Mouse (Mus musculus) lung, postnatal 0 days (tissue): ENCODE data around the gene Actr2. TPM values are rescaled to one million over a fixed set of nuclear protein-coding genes. Genes with fewer than 3 reads are reported as not detected.
"Not testable (repeated sequence)": the region's sequence is repeated elsewhere in the genome, so short reads cannot be mapped to it uniquely, and the experiment has no call there.

Experiments
- ATAC-seq: fragments of 200-750 bp; cut with Nextera tagmentation; 2 replicates; pipeline ENCODE4 v1.8.0; 2017; ENCODE audit warnings: moderate library complexity
- DNase-seq: peaks from one replicate; pipeline ENCODE4 v3.0.0-alpha.2; 2016; ENCODE audit warnings: low spot score
- H3K27ac ChIP-seq: fragments of 300-500 bp; sonication (generic); 2 replicates; pipeline ENCODE4 v1.5.1; 2014; ENCODE audit warnings: antibody characterized with exemption, mild to moderate bottlenecking, low read length, mixed read lengths
- H3K27me3 ChIP-seq: fragments of 300-500 bp; sonication (generic); replicated peaks from 2 replicates; pipeline ENCODE4 v1.6.1; 2014; ENCODE audit warnings: low read length, mixed read lengths; ENCODE audit not compliant: insufficient read depth
- H3K36me3 ChIP-seq: fragments of 300-500 bp; sonication (generic); 2 replicates; pipeline ENCODE4 v1.6.1; 2014; ENCODE audit warnings: low read length, mixed read lengths; ENCODE audit not compliant: insufficient read depth
- H3K4me1 ChIP-seq: fragments of 300-500 bp; sonication (generic); 2 replicates; pipeline ENCODE4 v1.6.1; 2014; ENCODE audit warnings: antibody characterized with exemption, low read depth, low read length, mixed read lengths; ENCODE audit not compliant: insufficient read depth
- H3K4me2 ChIP-seq: fragments of 300-500 bp; sonication (generic); replicated peaks from 2 replicates; pipeline ENCODE4 v1.6.1; 2014; ENCODE audit warnings: low read depth, mild to moderate bottlenecking, low read length, moderate library complexity, mixed read lengths
- H3K4me3 ChIP-seq: fragments of 300-500 bp; sonication (generic); 2 replicates; pipeline ENCODE4 v1.5.1; 2014; ENCODE audit warnings: low read depth, low read length
- H3K9ac ChIP-seq: fragments of 300-500 bp; sonication (generic); replicated peaks from 2 replicates; pipeline ENCODE4 v1.6.1; 2014; ENCODE audit warnings: low read depth, mild to moderate bottlenecking
- H3K9me3 ChIP-seq: fragments of 300-500 bp; sonication (generic); 2 replicates; pipeline ENCODE4 v1.6.1; 2016; ENCODE audit warnings: low read length, mixed read lengths
- CTCF ChIP-seq: IDR thresholded peaks from 2 replicates; pipeline ENCODE4 v1.5.1; 2016; ENCODE audit warnings: antibody characterized with exemption, mild to moderate bottlenecking
- EP300 ChIP-seq: IDR thresholded peaks from 2 replicates; pipeline ENCODE4 v1.6.1; 2016; ENCODE audit warnings: antibody characterized with exemption, mild to moderate bottlenecking, control low read depth
- WGBS: fragments of 180-500 bp; shearing (Covaris S2); extraction: QIAGEN DNeasy Blood & Tissue Kit; methylation state at CpG from one replicate; pipeline ENCODE4 v1.1.7; 2014; 5-methylcytosine and 5-hydroxymethylcytosine counted together
- polyA plus RNA-seq: library from polyadenylated mRNA; unstranded; fragments of >200 nt; fragmentation: Nextera tagmentation; extraction: Ambion mirVana; gene quantifications from 2 replicates; pipeline ENCODE4 v1.2.1, GENCODE M21; 2015

Actr2 gene
- polyA plus RNA-seq: 93.1 and 103 TPM in 2 replicates

DNA sequence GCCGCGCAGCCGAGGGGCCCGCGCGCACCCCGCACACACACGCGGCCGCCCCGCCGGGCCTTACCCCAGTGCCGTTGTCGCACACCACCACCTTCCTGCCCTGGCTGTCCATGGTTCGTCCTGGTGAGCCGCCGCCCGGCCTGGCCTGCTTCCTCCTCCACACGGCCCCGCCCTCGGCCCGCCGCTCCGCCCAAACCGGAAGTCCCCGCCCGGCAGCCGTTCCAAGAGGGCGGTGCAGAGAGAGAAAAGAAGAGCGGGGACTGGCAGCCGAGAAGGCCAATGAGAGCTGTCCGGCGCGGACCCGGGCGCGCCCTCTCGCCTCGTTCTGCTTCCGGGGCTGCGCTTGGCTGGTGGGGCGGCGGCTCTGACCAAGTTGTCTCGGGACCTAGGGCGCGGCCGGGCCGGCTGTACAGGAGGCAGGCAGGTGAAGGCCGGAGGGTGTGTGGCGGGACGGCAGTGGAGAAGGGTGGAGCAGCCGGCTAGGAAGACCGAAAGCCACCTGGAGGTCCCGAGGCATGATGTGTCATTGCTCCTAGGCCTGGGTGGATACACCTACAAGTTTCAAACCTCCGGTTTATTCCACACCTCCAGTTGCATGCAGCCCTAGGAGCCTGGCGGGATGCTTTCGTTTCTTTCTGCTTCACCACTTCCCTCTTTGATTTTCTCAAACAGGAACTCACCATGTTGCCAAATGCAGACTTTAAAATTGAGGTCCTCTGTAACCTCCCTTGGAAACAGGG, at the start of gene Actr2:
Actr2 (minus strand) TSS at position 173 of the 740 bp plus-strand sequence.
- 0% methylated on average over 31 of the region's 57 CpGs for WGBS
- Histone ChIP-seq H3K4me3 (peak within 1 kb of the TSS; percentile 92), H3K9me3 (no peaks in the 10 kb centered on the region), H3K4me2 (peak within 1 kb of the TSS; percentile 64), H3K27me3 (no peaks in the 10 kb centered on the region), H3K36me3 (no peaks in the 10 kb centered on the region), H3K4me1 (peaks cover 9% of the 10 kb centered on the region; the same call in 1 of the 2 replicates), H3K27ac (peak within 1 kb of the TSS; percentile 98), H3K9ac (peak within 1 kb of the TSS; percentile 89)
- TF ChIP-seq EP300 (peak; percentile 46; the same call in 1 of the 2 replicates), CTCF (no peak)
- DNase-seq (peak; percentile 99), ATAC-seq (peak; percentile 97)

DNA sequence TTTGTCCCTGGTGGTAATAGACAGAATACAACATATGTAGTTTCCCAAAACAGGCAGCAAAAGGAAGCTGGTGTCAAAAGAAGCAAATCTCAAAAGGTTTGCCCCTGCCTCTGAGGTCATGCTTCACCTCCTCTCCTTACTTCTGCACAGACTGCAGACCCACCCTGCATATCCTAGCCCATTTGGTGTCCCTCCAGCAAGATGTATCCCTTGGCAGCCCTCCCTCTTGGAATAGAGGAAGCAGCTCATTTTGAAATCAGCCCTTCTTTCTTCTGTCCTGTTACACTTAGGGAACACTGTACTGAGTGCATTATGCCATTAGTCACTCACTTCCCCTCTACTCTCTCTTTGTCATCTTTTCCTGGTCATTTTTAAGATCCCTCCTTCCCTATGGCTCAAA, 46.2 kb upstream of the Actr2 start:
- Histone ChIP-seq H3K4me3 (no peak overlapping the region), H3K9ac (no peak overlapping the region), H3K9me3 (no peaks in the 10 kb centered on the region), H3K36me3 (no peaks in the 10 kb centered on the region), H3K4me2 (no peak overlapping the region), H3K27ac (no peak overlapping the region), H3K4me1 (no peaks in the 10 kb centered on the region), H3K27me3 (no peaks in the 10 kb centered on the region)
- no peak for ATAC-seq
- no peak for DNase-seq
- TF ChIP-seq EP300 (no peak), CTCF (no peak)

DNA sequence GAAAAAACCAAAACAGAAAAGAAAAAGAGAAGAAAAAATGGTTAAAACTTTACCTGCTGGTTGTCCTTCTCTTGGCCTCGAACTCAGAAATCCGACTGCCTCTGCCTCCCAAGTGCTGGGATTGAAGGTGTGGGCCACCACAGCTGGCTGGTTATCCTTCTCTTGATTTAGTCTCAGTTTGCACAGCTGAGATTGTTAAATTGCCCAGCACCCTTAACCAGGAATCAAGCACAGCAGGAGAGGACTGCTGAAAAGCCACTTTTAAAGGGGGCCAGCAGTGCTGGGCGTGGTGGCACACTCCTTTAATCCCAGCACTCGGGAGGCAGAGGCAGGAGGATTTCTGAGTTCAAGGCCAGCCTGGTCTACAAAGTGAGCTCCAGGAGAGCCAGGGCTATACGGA, 40.8 kb upstream of the Actr2 start:
- H3K4me1 ChIP-seq, H3K27me3 ChIP-seq, DNase-seq, H3K4me3 ChIP-seq, ATAC-seq, H3K9ac ChIP-seq, H3K4me2 ChIP-seq, H3K36me3 ChIP-seq, H3K9me3 ChIP-seq, H3K27ac ChIP-seq: not testable (repeated sequence)
- 85% methylated on average over 5 of the region's 5 CpGs for WGBS

DNA sequence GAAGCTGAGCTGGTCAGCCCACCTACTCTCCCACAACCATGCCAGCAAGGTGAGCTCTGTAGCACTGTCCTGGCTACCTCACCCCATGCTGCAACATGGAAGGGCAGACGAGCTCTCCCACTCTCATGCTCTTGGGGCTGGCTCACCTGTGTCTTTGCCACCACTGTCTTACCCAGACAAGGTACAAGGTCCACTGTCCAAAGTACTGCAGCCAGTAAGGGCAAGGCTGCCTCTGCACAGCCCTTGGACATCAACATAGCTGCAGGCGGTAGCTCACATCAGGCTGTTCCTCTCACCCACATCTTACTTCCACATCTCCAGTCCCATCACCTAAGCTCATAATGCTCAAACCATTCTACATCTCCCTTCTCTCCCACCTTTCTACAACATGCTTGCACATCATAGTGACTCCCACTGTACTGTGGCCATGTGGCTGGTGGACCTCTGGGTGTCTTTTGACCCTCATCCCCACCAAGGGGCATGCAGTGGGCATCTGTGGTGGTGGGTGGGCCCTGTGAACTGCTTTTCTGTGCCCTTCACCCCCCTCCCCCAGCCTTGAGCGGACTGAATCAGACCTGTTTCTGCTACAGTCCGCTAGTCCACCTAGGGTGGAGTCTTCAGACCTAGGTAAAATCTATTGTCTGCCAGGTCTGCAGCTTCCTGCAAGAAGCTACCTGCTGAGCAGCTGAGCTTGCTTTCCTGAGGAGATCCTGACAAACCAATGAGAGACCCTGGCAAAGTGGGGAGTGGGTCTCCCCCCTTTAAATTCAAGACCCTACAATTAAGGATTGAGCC, 39.6 kb upstream of the Actr2 start:
- H3K4me1 ChIP-seq: no peaks in the 10 kb centered on the region
- H3K36me3 ChIP-seq: no peaks in the 10 kb centered on the region
- no peaks in the 10 kb centered on the region; the same call in 1 of the 2 replicates for H3K9me3 ChIP-seq
- no peak overlapping the region for H3K4me3 ChIP-seq
- DNase-seq (no peak), ATAC-seq (no peak)
- no peak overlapping the region for H3K9ac ChIP-seq
- no peaks in the 10 kb centered on the region for H3K27me3 ChIP-seq
- no peak overlapping the region for H3K4me2 ChIP-seq
- no peak for TF ChIP-seq CTCF
- no peak for TF ChIP-seq EP300
- 91% methylated on average over 4 of the region's 4 CpGs for WGBS
- H3K27ac ChIP-seq: no peak overlapping the region

DNA sequence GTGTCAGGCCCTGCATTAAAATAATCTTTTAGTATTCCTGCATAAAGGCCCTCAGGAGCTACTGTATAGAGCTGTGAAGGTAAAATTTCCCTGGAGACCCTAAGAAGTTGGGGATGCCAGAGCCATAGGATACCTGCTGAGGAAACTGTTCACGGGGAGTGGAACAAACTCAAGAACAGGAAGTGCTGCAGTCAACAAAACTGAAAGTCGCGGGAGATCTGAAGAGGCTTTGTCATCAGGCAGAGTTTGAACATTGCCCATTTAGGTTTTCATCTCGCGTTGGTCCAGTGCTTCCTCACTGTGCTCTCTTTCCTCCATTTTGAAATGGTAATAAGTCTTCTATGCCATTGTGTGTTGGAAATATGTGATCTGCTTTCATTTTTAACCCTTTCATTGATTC, 38.6 kb upstream of the Actr2 start:
- no peaks in the 10 kb centered on the region for H3K36me3 ChIP-seq
- no peak for ATAC-seq
- DNase-seq: no peak
- TF ChIP-seq CTCF (no peak), EP300 (no peak)
- H3K4me2 ChIP-seq: no peak overlapping the region
- H3K4me3 ChIP-seq: no peak overlapping the region
- no peaks in the 10 kb centered on the region for H3K4me1 ChIP-seq
- WGBS: 64% methylated on average over 5 of the region's 5 CpGs
- no peak overlapping the region for H3K9ac ChIP-seq
- H3K9me3 ChIP-seq: no peaks in the 10 kb centered on the region; the same call in 1 of the 2 replicates
- no peak overlapping the region for H3K27ac ChIP-seq
- H3K27me3 ChIP-seq: no peaks in the 10 kb centered on the region

DNA sequence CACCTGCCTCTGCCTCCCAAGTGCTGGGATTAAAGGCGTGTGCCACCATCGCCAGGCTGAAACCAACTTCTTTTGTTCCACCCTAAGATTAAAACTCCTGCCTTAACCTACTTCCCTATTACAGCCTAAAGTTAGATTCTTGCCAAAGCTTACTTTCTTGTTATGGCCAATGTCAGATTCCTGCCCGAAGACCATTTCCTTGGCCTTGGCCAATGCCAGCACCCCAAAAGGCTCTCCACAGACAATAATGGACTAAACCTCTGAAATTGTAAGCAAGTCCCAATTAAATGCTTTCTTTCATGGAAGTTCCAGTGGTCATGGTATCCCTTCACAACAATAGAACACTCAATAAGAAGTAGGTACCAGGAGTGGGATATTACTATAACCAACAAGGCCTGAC, 37.2 kb upstream of the Actr2 start:
- WGBS: 99% methylated on average over 3 of the region's 3 CpGs
- H3K4me3 ChIP-seq: no peak overlapping the region

More for the DNA sequence above, 37.2 kb upstream of the Actr2 start:
- TF ChIP-seq CTCF: no peak
- TF ChIP-seq EP300: no peak
- H3K4me2 ChIP-seq: no peak overlapping the region
- ATAC-seq (no peak), DNase-seq (no peak)
- H3K4me1 ChIP-seq: no peaks in the 10 kb centered on the region
- H3K9me3 ChIP-seq: no peaks in the 10 kb centered on the region; the same call in 1 of the 2 replicates
- H3K27me3 ChIP-seq: no peaks in the 10 kb centered on the region
- H3K36me3 ChIP-seq: no peaks in the 10 kb centered on the region
- H3K27ac ChIP-seq: no peak overlapping the region
- H3K9ac ChIP-seq: no peak overlapping the region
